Mouse (Mus musculus): ENCODE measurements at regions not wholly inside any gene's neighbourhood (a gene's known extent, or its start where the extent isn't known, plus 50 kb on each side); places are given as distances from the start of the nearest gene placed in this dataset.

- TF ChIP-seq CTCF (IDR thresholded peaks at IDR 0.05; ENCODE audit: low read depth, low read length) (peak; percentile 67), POLR2A (IDR thresholded peaks at IDR 0.05; ENCODE audit: extremely low read depth, insufficient read depth, low read length) (no peak)
Measured at GRCm38 (mm10) chr4:105941785-105942184, 152.1 kb downstream of the Gm12728 start.
